Mouse (Mus musculus) naive thymus-derived CD4-positive, alpha-beta T cell, adult 5 months (primary cell): ENCODE results near the gene Nsl1. TPM values are rescaled to one million over a fixed set of nuclear protein-coding genes. Genes with fewer than 3 reads are reported as not detected.

ENCODE experiments used
- polyA plus RNA-seq: library from polyadenylated mRNA; unstranded; fragments of 100-300 nt; shearing (Covaris generic); gene quantifications from one replicate; pipeline ENCODE4 v1.2.1, GENCODE M21; 2017

Nsl1 gene
- polyA plus RNA-seq = 0.72 TPM

GRCm38 (mm10) chr1:191062781-191063485, at the start of gene Nsl1, which contains the start of gene Tatdn3:
Nsl1 (plus strand) TSS chr1:191063012.
Tatdn3 (minus strand) TSS chr1:191062932.

GRCm38 (mm10) chr1:191026021-191026713, 36.6 kb upstream of the Nsl1 start, which contains the start of gene Flvcr1:
Flvcr1 (minus strand) TSS chr1:191026158.

DNA sequence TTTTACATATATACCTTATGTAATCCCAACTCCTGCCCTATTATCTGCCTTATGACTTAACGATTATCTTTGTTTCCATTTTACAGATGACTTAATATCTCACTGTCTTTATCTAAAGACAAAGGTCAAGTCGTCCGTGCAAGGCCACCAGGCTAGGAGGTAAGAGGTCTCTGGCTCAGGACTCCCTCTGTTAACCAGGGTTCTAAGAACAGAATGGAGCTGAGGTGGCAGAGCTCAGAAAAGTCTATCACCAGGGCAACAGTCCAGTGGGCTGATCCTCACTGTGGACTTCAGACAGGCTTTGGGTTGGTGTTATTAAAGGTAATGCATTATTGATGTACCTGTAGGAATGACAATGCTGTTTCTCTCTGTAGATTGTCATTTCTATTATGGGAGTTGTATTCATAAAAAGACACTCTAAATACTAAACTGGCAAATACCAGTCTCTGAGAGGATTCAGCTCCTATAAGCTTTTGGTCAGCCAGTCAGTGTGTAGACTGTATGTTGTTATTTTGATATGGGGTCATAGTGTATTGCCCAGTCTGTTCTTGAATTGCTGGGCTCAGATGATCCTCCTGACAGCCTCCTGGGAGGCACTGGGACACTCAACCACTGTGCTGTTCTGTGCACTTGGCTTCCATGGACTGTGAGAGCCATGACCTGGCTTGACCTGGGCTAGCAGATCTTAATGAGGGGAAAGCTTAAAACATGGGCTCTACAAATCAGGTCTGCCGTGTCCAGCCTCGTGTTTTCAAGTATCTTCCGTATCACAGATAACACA, 26.1 kb upstream of the Nsl1 start, which contains the start of gene Spata45:
Gene Spata45, plus strand, starts transcription at position 86 of the 781 bp plus-strand sequence.

GRCm38 (mm10) chr1:191097802-191098747, 35.3 kb downstream of the Nsl1 start, which contains the start of gene Batf3:
Batf3 (plus strand) TSS chr1:191097847.

Other genes with a start within 250 kb of the Nsl1 start
- gene Rps6kc1, start 151.2 kb upstream of the Nsl1 start, polyA plus RNA-seq = 5.4 TPM
- gene Angel2, start 137.9 kb upstream of the Nsl1 start, polyA plus RNA-seq = 95.1 TPM
- gene Vash2, start 83.7 kb upstream of the Nsl1 start, polyA plus RNA-seq = not detected
- gene Flvcr1, start 36.9 kb upstream of the Nsl1 start, polyA plus RNA-seq = 29.0 TPM
- not detected for gene Spata45, start 26.4 kb upstream of the Nsl1 start, polyA plus RNA-seq
- 7.6 TPM for gene Tatdn3, start 80 bp upstream of the Nsl1 start, polyA plus RNA-seq
- gene Batf3, start 34.8 kb downstream of the Nsl1 start, polyA plus RNA-seq = not detected
- not detected for gene Fam71a, start 101.8 kb downstream of the Nsl1 start, polyA plus RNA-seq
- gene Atf3, start 155.0 kb downstream of the Nsl1 start, polyA plus RNA-seq = 0.75 TPM